Mouse (Mus musculus): ENCODE data around the gene Nphp3.

- no peak for TF ChIP-seq CTCF (IDR thresholded peaks at IDR 0.05; ENCODE audit: low read depth, low read length)
- no peak for TF ChIP-seq POLR2A (IDR thresholded peaks at IDR 0.05; ENCODE audit: extremely low read depth, insufficient read depth, low read length)
Measured at GRCm38 (mm10) chr9:104051028-104051427, 48.7 kb downstream of the Nphp3 start.
